8 mouse cellular contexts compared by ENCODE assay signal in the genomic region with DNA sequence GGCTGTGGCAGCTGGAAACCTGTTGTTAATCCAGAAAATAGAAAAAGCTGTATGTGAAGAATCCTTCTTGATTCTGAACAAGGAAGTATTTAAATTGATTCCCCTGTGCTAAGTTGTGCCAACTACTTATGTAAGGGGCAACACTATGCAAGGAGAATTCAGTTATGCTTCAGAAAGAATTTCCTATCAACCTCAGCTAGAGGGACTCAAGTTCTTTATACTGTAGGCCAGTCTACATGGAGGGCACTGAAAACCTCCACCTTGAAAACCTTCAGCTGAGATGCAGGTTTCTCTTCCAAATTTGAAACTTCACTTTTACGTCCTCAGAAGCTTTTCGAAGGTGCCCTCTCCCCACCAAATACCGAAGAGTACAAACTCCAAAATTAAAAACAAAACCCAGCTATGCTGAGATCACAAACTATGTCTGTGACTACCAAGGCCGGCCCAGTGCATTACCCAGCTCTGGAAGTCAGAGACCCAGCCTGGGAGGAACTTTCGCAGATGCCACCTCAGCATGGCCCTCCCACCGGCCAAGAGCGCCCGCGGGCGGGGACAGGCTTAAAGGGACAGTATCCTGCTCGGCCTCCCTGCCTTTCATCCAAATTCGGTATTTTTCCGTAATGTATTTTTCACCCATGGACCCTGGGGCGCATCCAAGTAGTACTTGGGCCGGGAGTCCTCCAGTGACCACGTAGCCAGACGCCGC. TPM values are rescaled to one million over a fixed set of nuclear protein-coding genes. Genes with fewer than 3 reads are reported as not detected.
DNase-seq lines count a peak whose midpoint lies in the region; ATAC-seq and TF ChIP-seq lines count a peak whose summit lies in the region.

No protein-coding gene starts in this region.

- H3K4me3 ChIP-seq in heart, embryonic 14.5 days (ENCODE audit: control insufficient read depth in 1 of 2, insufficient read depth in 1 of 2, low read depth in 1 of 2, low read length in 2 of 2), result peak overlapping the region; percentile 83 to 95
- peak overlapping the region; percentile 90 for H3K4me3 ChIP-seq in liver, embryonic 15.5 days (replicated peaks)
- peak overlapping the region; percentile 89 for H3K4me3 ChIP-seq in neural tube, embryonic 11.5 days (ENCODE audit: low read depth, low read length)
- peak overlapping the region; percentile 94 for H3K4me3 ChIP-seq in testis, adult 2 months (ENCODE audit: control insufficient read depth, low read depth, low read length)

- H3K27me3 ChIP-seq in heart, embryonic 14.5 days (ENCODE audit: control insufficient read depth, insufficient read depth, low read length), result no peaks in the 10 kb centered on the region
- H3K27me3 ChIP-seq in liver, embryonic 15.5 days, result no peaks in the 10 kb centered on the region
- no peaks in the 10 kb centered on the region for H3K27me3 ChIP-seq in neural tube, embryonic 11.5 days (ENCODE audit: control insufficient read depth, insufficient read depth, low read length)
- no peaks in the 10 kb centered on the region for H3K27me3 ChIP-seq in testis, adult 2 months (ENCODE audit: control insufficient read depth, insufficient read depth, low read length)

- peak overlapping the region; percentile 92 for H3K9ac ChIP-seq in heart, embryonic 14.5 days (ENCODE audit: low read length)
- H3K9ac ChIP-seq in liver, embryonic 15.5 days, result peak overlapping the region; percentile 84
- peak overlapping the region; percentile 77 for H3K9ac ChIP-seq in neural tube, embryonic 11.5 days (ENCODE audit: low read length)

- no peaks in the 10 kb centered on the region for H3K9me3 ChIP-seq in heart, embryonic 14.5 days (ENCODE audit: control insufficient read depth, low read length)
- H3K9me3 ChIP-seq in liver, embryonic 15.5 days (replicated peaks), result no peaks in the 10 kb centered on the region
- no peaks in the 10 kb centered on the region for H3K9me3 ChIP-seq in neural tube, embryonic 11.5 days (ENCODE audit: control insufficient read depth, low read length)

- peak; percentile 72 for ATAC-seq in CD4-positive, CD25-positive, alpha-beta regulatory T cell, adult 4 months
- peak; percentile 71; the same call in 1 of the 2 replicates for ATAC-seq in heart, embryonic 14.5 days (ENCODE audit: insufficient number of reproducible peaks, insufficient read depth, low FRiP score, low read depth)
- peak; percentile 79 for ATAC-seq in liver, embryonic 15.5 days (ENCODE audit: insufficient read depth)
- ATAC-seq in neural tube, embryonic 11.5 days (ENCODE audit: insufficient read depth, low FRiP score, low TSS enrichment), result peak; percentile 67

- peaks cover 28% of the 10 kb centered on the region for H3K36me3 ChIP-seq in heart, embryonic 14.5 days (ENCODE audit: control insufficient read depth, insufficient read depth, low read length)
- H3K36me3 ChIP-seq in liver, embryonic 15.5 days (replicated peaks), result peaks cover 23% of the 10 kb centered on the region
- no peaks in the 10 kb centered on the region for H3K36me3 ChIP-seq in neural tube, embryonic 11.5 days (ENCODE audit: control insufficient read depth, insufficient read depth, low read length)
- peaks cover 2% of the 10 kb centered on the region for H3K36me3 ChIP-seq in testis, adult 2 months (ENCODE audit: control insufficient read depth, insufficient read depth, low read length)

- 4% methylated on average over 18 of the region's 18 CpGs for WGBS in heart, embryonic 14.5 days
- 4% methylated on average over 18 of the region's 18 CpGs for WGBS in liver, embryonic 15.5 days (ENCODE audit: insufficient replicate concordance)
- WGBS in neural tube, embryonic 11.5 days, result 6% methylated on average over 18 of the region's 18 CpGs

- peak overlapping the region; percentile 76 for H3K4me2 ChIP-seq in heart, embryonic 14.5 days (ENCODE audit: low read length)
- peak overlapping the region; percentile 91 for H3K4me2 ChIP-seq in liver, embryonic 15.5 days
- H3K4me2 ChIP-seq in neural tube, embryonic 11.5 days (ENCODE audit: low read depth), result peak overlapping the region; percentile 92

- peaks cover 6 to 32% of the 10 kb centered on the region in 2 experiments for H3K4me1 ChIP-seq in heart, embryonic 14.5 days (ENCODE audit: control insufficient read depth in 2 of 2, insufficient read depth in 2 of 2, low read length in 2 of 2)
- H3K4me1 ChIP-seq in liver, embryonic 15.5 days (replicated peaks), result peaks cover 49% of the 10 kb centered on the region
- peaks cover 6% of the 10 kb centered on the region; the same call in 1 of the 2 replicates for H3K4me1 ChIP-seq in neural tube, embryonic 11.5 days (ENCODE audit: control insufficient read depth, insufficient read depth, low read length)
- H3K4me1 ChIP-seq in testis, adult 2 months (ENCODE audit: control insufficient read depth, insufficient read depth, low read length), result peaks cover 13% of the 10 kb centered on the region

- TF ChIP-seq CTCF in testis, adult 2 months (IDR thresholded peaks at IDR 0.05; ENCODE audit: control insufficient read depth, insufficient read depth, insufficient replicate concordance, low read depth, low read length), result no peak

- no peak; the same call in 1 of the 2 replicates for TF ChIP-seq POLR2A in testis, adult 2 months (IDR thresholded peaks at IDR 0.05; ENCODE audit: control insufficient read depth, low read depth, low read length)

- H3K27ac ChIP-seq in heart, embryonic 14.5 days (replicated peaks in 1 of 2; ENCODE audit: control insufficient read depth in 1 of 2, insufficient read depth in 1 of 2, low read depth in 2 of 2, low read length in 2 of 2), result peak overlapping the region; percentile 94 to 97
- peak overlapping the region; percentile 90 for H3K27ac ChIP-seq in liver, embryonic 15.5 days (replicated peaks)
- H3K27ac ChIP-seq in neural tube, embryonic 11.5 days (ENCODE audit: low read depth, low read length), result peak overlapping the region; percentile 60
- H3K27ac ChIP-seq in testis, adult 2 months (ENCODE audit: control insufficient read depth, insufficient read depth, low read depth, low read length), result peak overlapping the region; percentile 82

- DNase-seq in c-Kit-negative CD71-positive TER-119-positive erythroid progenitor cells, embryonic 14.5 days (ENCODE audit: low read depth, low spot score), result peak; percentile 27
- peak; percentile 44 for DNase-seq in fibroblast of lung, adult 2 months (ENCODE audit: low read depth)
- DNase-seq in kidney, postnatal 10 days, result peak; percentile 91
- DNase-seq in neural tube, embryonic 11.5 days (ENCODE audit: low spot score), result peak; percentile 76

RNA-seq across cellular contexts. Expression of a gene that starts 34.1 kb away (rescaled TPM):
- 10 to 100 TPM; 49.6 to 73.9 TPM for polyA plus RNA-seq in CD4-positive, CD25-positive, alpha-beta regulatory T cell, adult 4 months (2017; shearing (Covaris generic))
- 119 and 138 TPM in 2 replicates for polyA plus RNA-seq in heart, embryonic 14.5 days (2014; fragmentation: Nextera tagmentation; extraction: Ambion mirVana)
- 69.2 and 73.6 TPM in 2 replicates for polyA plus RNA-seq in liver, embryonic 15.5 days (2015; fragmentation: Nextera tagmentation; extraction: Ambion mirVana)
- 95.7 and 98.2 TPM in 2 replicates for polyA plus RNA-seq in neural tube, embryonic 11.5 days (2014; fragmentation: Nextera tagmentation; extraction: Ambion mirVana)
- polyA plus RNA-seq in testis, adult 2 months (2012; rRNA removed), result 122 and 129 TPM in 2 replicates

Comparison
In these comparisons a context has a peak if more than half of its experiments do, and no peak if none do; other contexts are left out.
1. Peak in every context shown above with its lines: DNase-seq, ATAC-seq, H3K4me3 ChIP-seq and H3K27ac ChIP-seq.
2. DNase-seq: peak in every context shown above with its lines; median percentile 91 in kidney, postnatal 10 days; 76 in neural tube, embryonic 11.5 days; 44 in fibroblast of lung, adult 2 months; 27 in c-Kit-negative CD71-positive TER-119-positive erythroid progenitor cells, embryonic 14.5 days.